Mouse (Mus musculus): ENCODE data around the gene Cma2. TPM values are rescaled to one million over a fixed set of nuclear protein-coding genes. Genes with fewer than 3 reads are reported as not detected.

Cma2 gene
- polyA plus RNA-seq (2012; fragmentation: generic; extraction: Trizol) = not detected
- long read RNA-seq, experiment 1 = 0 reads
- long read RNA-seq, experiment 2 = 0 reads

DNA sequence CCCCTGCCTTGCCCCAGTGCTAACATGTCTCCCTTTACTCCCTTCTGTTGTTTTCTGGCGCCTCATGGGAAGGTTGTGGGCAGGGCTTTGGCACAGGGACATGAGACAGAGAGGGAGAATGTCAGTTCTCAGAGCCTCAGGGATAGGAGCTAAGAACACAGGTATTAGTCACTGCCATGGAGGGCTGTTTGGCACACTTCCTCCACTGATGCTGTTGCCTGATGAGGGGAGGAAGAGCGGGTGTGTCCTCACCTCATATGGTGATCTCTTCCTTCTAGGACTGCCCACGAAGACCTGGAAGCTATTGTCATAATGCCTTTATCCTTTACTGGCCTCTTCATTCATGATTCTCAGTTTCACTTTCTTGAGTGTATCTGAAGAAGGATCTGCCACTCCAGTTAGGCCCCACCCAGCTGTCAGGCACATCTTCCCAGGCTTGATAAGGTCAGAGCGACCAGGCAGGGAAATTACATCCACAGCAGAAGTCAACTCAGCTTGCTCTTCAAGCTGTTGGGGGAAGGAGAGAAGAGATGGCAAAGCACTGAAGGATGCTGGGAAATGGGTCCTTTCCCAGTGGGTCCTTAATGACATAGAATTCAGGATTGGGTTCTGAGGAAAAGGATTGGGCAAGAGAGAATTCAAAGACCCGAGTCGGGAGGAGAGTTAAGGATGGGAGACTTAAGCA, at the start of gene Cma2:
Gene Cma2 (plus strand): TSS at position 635 of the 685 bp plus-strand sequence.
- Histone ChIP-seq H3K36me3 (ENCODE audit: control insufficient read depth, insufficient read depth) (no peaks in the 10 kb centered on the region), H3K79me3 (ENCODE audit: low read depth) (no peaks in the 10 kb centered on the region), H3K79me2 (ENCODE audit: control insufficient read depth, insufficient read depth) (no peaks in the 10 kb centered on the region), H3ac (ENCODE audit: control insufficient read depth, insufficient read length, low read depth) (no peak within 1 kb of the TSS), H3K27me3 (ENCODE audit: control insufficient read depth, insufficient read depth, insufficient read length) (no peaks in the 10 kb centered on the region), H3K4me3 (ENCODE audit: insufficient read depth, poor library complexity, severe bottlenecking) (no peak within 1 kb of the TSS)
- TF ChIP-seq CTCF (IDR thresholded peaks at IDR 0.05; ENCODE audit: control insufficient read depth, insufficient read depth, insufficient read length) = no peak
- no peak for TF ChIP-seq MAX (IDR thresholded peaks at IDR 0.05)
- no peak for TF ChIP-seq MYOD1 (IDR thresholded peaks at IDR 0.05; ENCODE audit: control insufficient read depth, insufficient read length, low read depth)
- no peak for TF ChIP-seq USF1 (IDR thresholded peaks at IDR 0.05; ENCODE audit: low read depth)
- no peak for TF ChIP-seq FOSL1 (IDR thresholded peaks at IDR 0.05; ENCODE audit: insufficient read depth, low read length, poor library complexity, severe bottlenecking)
- TF ChIP-seq CEBPB (IDR thresholded peaks at IDR 0.05; ENCODE audit: low read depth) = no peak
- TF ChIP-seq MYOG (IDR thresholded peaks at IDR 0.05; ENCODE audit: control insufficient read depth, extremely low read depth, insufficient read length) = no peak

DNA sequence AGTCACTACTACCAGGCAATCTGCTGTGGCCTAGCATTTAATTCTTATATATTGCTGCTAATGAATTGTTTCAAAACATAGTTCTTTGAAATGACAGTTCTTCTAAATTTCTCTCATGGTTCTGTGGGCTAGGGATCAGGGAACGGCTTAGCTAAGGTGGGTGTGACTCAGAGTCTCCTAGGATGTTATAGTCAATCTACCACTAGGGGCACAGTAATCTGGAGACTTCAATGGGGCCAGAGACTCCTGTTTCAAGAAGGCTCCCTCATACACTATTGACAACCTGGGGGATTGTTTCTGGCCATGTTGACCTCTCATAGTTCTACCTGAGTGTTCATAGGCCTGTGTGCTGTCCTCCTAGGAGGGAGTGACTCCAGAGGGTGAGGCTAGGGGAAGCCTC, 45.3 kb upstream of the Cma2 start:
- Histone ChIP-seq H3K36me3 (ENCODE audit: control insufficient read depth, insufficient read depth) (no peaks in the 10 kb centered on the region), H3K79me2 (ENCODE audit: control insufficient read depth, insufficient read depth) (no peaks in the 10 kb centered on the region), H3K27me3 (ENCODE audit: control insufficient read depth, insufficient read depth, insufficient read length) (peaks cover 6% of the 10 kb centered on the region), H3ac (ENCODE audit: control insufficient read depth, insufficient read length, low read depth) (no peak overlapping the region), H3K4me3 (ENCODE audit: insufficient read depth, poor library complexity, severe bottlenecking) (no peak overlapping the region), H3K79me3 (ENCODE audit: low read depth) (no peaks in the 10 kb centered on the region)
- TF ChIP-seq MAX (IDR thresholded peaks at IDR 0.05) = no peak
- TF ChIP-seq CTCF (IDR thresholded peaks at IDR 0.05; ENCODE audit: control insufficient read depth, insufficient read depth, insufficient read length) = no peak
- TF ChIP-seq MYOG (IDR thresholded peaks at IDR 0.05; ENCODE audit: control insufficient read depth, extremely low read depth, insufficient read length) = no peak
- no peak for TF ChIP-seq FOSL1 (IDR thresholded peaks at IDR 0.05; ENCODE audit: insufficient read depth, low read length, poor library complexity, severe bottlenecking)
- no peak for TF ChIP-seq USF1 (IDR thresholded peaks at IDR 0.05; ENCODE audit: low read depth)
- no peak for TF ChIP-seq MYOD1 (IDR thresholded peaks at IDR 0.05; ENCODE audit: control insufficient read depth, insufficient read length, low read depth)
- TF ChIP-seq CEBPB (IDR thresholded peaks at IDR 0.05; ENCODE audit: low read depth) = no peak

DNA sequence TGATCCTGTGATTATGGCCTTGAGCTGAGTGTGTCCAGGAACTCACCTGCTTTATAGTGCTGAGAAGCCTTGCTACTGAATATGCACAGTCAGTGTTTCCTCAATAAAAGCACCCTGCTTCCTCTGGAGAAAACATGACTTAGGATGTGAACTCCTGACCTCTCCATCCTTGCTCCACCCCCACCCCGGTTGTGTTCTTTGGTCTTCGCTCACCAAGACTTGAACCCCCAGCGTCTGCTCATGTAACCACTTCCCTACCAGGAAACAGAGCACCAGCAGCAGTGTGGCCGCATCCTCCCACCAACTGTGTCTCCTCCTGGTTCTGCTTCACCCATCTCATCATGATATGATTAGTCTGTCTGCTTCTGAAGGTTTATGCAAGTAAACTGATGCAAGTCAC, 37.4 kb upstream of the Cma2 start:
- H3K4me3 ChIP-seq (ENCODE audit: insufficient read depth, poor library complexity, severe bottlenecking) = no peak overlapping the region
- no peaks in the 10 kb centered on the region for H3K79me3 ChIP-seq (ENCODE audit: low read depth)
- H3ac ChIP-seq (ENCODE audit: control insufficient read depth, insufficient read length, low read depth) = no peak overlapping the region
- no peaks in the 10 kb centered on the region for H3K36me3 ChIP-seq (ENCODE audit: control insufficient read depth, insufficient read depth)
- H3K27me3 ChIP-seq (ENCODE audit: control insufficient read depth, insufficient read depth, insufficient read length) = no peaks in the 10 kb centered on the region
- TF ChIP-seq MYOD1 (IDR thresholded peaks at IDR 0.05; ENCODE audit: control insufficient read depth, insufficient read length, low read depth) = no peak
- TF ChIP-seq MYOG (IDR thresholded peaks at IDR 0.05; ENCODE audit: control insufficient read depth, extremely low read depth, insufficient read length) = no peak
- no peak for TF ChIP-seq CEBPB (IDR thresholded peaks at IDR 0.05; ENCODE audit: low read depth)
- no peak for TF ChIP-seq MAX (IDR thresholded peaks at IDR 0.05)
- no peak for TF ChIP-seq USF1 (IDR thresholded peaks at IDR 0.05; ENCODE audit: low read depth)
- no peak for TF ChIP-seq FOSL1 (IDR thresholded peaks at IDR 0.05; ENCODE audit: insufficient read depth, low read length, poor library complexity, severe bottlenecking)
- TF ChIP-seq CTCF (IDR thresholded peaks at IDR 0.05; ENCODE audit: control insufficient read depth, insufficient read depth, insufficient read length) = no peak
- H3K79me2 ChIP-seq (ENCODE audit: control insufficient read depth, insufficient read depth) = no peaks in the 10 kb centered on the region

DNA sequence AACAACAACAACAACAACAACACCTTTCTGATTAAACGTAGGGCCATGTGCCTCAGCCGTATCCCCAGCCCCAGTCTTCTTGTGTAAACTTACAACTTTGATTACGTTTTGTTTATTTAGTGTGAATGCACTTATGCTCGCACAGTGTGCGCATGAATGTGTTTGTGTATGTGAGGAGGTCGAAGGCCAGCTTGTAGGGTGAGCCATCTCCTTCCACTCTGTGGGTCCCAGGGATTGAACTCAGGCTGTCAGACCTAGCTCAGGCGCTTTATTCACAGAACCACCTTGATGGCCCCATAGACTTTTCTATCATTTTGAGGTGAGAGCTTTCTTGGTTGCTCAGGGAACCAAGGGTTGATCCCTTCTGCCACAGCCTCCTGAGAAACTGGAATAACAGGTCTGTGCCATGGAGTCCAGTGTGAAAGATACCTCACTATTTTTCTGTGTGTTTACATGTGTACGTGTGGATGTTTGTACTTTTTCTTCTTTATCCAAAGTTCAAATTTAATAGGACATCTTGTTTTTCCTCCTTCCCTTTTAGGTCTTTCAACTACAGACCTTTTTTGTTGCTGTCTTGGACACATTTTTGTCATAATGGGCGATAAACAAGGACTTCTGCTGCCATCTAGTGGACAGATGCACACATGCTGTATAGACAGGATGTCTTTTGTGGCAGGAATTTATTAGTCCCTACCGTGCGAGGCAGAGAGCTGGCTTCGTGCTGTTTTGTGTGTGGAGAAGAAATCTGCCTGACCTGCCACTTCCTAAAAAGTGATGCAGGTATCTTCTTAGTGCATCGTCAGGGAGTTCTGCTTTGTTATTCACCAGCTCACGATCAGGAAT, 32.3 kb upstream of the Cma2 start:
- H3K4me3 ChIP-seq (ENCODE audit: insufficient read depth, poor library complexity, severe bottlenecking) = no peak overlapping the region
- no peaks in the 10 kb centered on the region for H3K27me3 ChIP-seq (ENCODE audit: control insufficient read depth, insufficient read depth, insufficient read length)
- H3K79me3 ChIP-seq (ENCODE audit: low read depth) = no peaks in the 10 kb centered on the region
- TF ChIP-seq CTCF (IDR thresholded peaks at IDR 0.05; ENCODE audit: control insufficient read depth, insufficient read depth, insufficient read length) = peak; percentile 60
- no peak for TF ChIP-seq MAX (IDR thresholded peaks at IDR 0.05)
- H3K36me3 ChIP-seq (ENCODE audit: control insufficient read depth, insufficient read depth) = no peaks in the 10 kb centered on the region
- no peak overlapping the region for H3ac ChIP-seq (ENCODE audit: control insufficient read depth, insufficient read length, low read depth)
- no peaks in the 10 kb centered on the region for H3K79me2 ChIP-seq (ENCODE audit: control insufficient read depth, insufficient read depth)

DNA sequence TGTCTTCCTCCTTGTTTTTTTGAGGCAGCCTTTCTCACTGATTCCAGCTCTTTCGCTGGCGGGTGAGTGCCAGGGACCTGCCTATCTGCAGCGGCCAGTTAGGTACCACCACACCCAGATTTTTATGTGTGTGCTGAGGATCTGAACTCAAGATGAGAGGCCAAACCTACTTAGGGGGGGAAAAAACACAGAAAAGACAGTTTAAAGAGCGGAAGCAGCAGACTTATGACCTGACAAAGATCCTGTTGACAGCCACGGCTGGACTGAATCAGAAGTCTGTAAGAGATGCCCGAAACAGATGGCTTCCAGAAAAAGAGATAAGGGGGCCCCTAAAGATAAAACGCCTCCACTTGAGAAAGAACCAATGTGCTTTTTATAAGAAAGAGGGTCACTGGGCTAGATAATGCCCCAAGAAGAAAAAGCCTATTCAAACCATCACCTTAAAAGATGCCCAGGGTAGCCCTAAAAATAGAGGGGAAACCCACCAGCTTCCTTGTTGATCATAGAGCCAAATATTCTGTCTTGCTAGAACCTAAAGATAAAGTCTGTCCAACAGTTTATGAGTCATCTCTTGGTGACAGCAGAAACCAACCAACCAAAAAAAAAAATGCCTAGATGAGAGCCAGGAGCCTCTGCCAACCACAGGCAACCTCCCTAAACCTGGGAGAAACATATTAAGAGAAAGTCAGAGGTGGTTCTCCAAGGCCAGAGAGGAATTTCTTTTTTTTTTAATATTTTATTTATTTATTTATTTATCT, 28.1 kb upstream of the Cma2 start:
- no peaks in the 10 kb centered on the region for H3K36me3 ChIP-seq (ENCODE audit: control insufficient read depth, insufficient read depth)
- H3K79me2 ChIP-seq (ENCODE audit: control insufficient read depth, insufficient read depth) = no peaks in the 10 kb centered on the region
- no peaks in the 10 kb centered on the region for H3K27me3 ChIP-seq (ENCODE audit: control insufficient read depth, insufficient read depth, insufficient read length)
- TF ChIP-seq MAX (IDR thresholded peaks at IDR 0.05) (no peak), CEBPB (IDR thresholded peaks at IDR 0.05; ENCODE audit: low read depth) (no peak), MYOG (IDR thresholded peaks at IDR 0.05; ENCODE audit: control insufficient read depth, extremely low read depth, insufficient read length) (no peak), FOSL1 (IDR thresholded peaks at IDR 0.05; ENCODE audit: insufficient read depth, low read length, poor library complexity, severe bottlenecking) (no peak), USF1 (IDR thresholded peaks at IDR 0.05; ENCODE audit: low read depth) (no peak), CTCF (IDR thresholded peaks at IDR 0.05; ENCODE audit: control insufficient read depth, insufficient read depth, insufficient read length) (no peak), MYOD1 (IDR thresholded peaks at IDR 0.05; ENCODE audit: control insufficient read depth, insufficient read length, low read depth) (no peak)
- H3K4me3 ChIP-seq (ENCODE audit: insufficient read depth, poor library complexity, severe bottlenecking) = no peak overlapping the region
- H3K79me3 ChIP-seq (ENCODE audit: low read depth) = no peaks in the 10 kb centered on the region
- no peak overlapping the region for H3ac ChIP-seq (ENCODE audit: control insufficient read depth, insufficient read length, low read depth)

Data from C2C12 (cell line).